Mouse (Mus musculus): Measurements from ENCODE around the gene Capn10. TPM values are rescaled to one million over a fixed set of nuclear protein-coding genes. Genes with fewer than 3 reads are reported as not detected.

Capn10 gene
- polyA plus RNA-seq, 1 experiment from 2014 or later = 36.0 TPM

GRCm38 (mm10) chr1:92935054-92935962, 1.1 kb downstream of the Capn10 start:
- Histone ChIP-seq H3K36me3 (ENCODE audit: control insufficient read depth, insufficient read depth, low read length) (peaks cover 7% of the 10 kb centered on the region; the same call in 1 of the 2 replicates), H3K4me1 (ENCODE audit: control insufficient read depth, insufficient read depth, low read length) (peaks cover 13% of the 10 kb centered on the region), H3K4me2 (ENCODE audit: low read depth, low read length) (peak overlapping the region; percentile 95), H3K4me3 (replicated peaks; ENCODE audit: low read length) (peak overlapping the region; percentile 85), H3K27me3 (ENCODE audit: control insufficient read depth, insufficient read depth, low read length) (no peaks in the 10 kb centered on the region), H3K9ac (ENCODE audit: low read length) (peak overlapping the region; percentile 87), H3K27ac (ENCODE audit: low read length) (peak overlapping the region; percentile 99), H3K9me3 (replicated peaks; ENCODE audit: control insufficient read depth, low read length) (no peaks in the 10 kb centered on the region)
- 13% methylated on average over 10 of the region's 10 CpGs for WGBS
- ATAC-seq (ENCODE audit: insufficient read depth, low FRiP score) = no peak

DNA sequence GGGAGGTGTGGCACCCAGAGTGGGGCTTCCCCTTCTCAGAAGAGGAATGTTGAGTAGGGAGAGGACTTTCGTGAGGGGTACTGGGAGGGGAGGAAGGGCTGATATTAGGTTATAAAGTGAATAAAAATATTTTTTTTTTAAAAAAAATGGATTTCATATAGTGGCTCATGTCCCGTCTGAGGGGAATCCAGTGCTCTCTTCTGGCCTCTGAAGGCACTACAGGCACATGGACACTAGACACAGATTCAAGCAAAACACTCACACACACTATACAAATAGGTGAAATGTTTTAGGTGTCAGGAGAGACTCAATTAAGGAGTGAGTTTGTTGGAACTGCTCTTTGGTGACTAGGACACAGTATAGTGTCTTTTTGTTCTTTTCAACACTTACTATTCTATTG, 1.8 kb downstream of the Capn10 start:
- Histone ChIP-seq H3K27ac (ENCODE audit: low read length) (no peak overlapping the region), H3K9ac (ENCODE audit: low read length) (0 out of 2 replicates have a peak overlapping the region, but pooled peaks have one; percentile 43), H3K4me2 (ENCODE audit: low read depth, low read length) (peak overlapping the region; percentile 95), H3K27me3 (ENCODE audit: control insufficient read depth, insufficient read depth, low read length) (no peaks in the 10 kb centered on the region), H3K9me3 (replicated peaks; ENCODE audit: control insufficient read depth, low read length) (no peaks in the 10 kb centered on the region), H3K4me1 (ENCODE audit: control insufficient read depth, insufficient read depth, low read length) (peaks cover 13% of the 10 kb centered on the region), H3K4me3 (replicated peaks; ENCODE audit: low read length) (peak overlapping the region; percentile 85), H3K36me3 (ENCODE audit: control insufficient read depth, insufficient read depth, low read length) (peaks cover 11% of the 10 kb centered on the region; the same call in 1 of the 2 replicates)
- no peak for ATAC-seq (ENCODE audit: insufficient read depth, low FRiP score)
- 43% methylated on average over 2 of the region's 2 CpGs for WGBS

DNA sequence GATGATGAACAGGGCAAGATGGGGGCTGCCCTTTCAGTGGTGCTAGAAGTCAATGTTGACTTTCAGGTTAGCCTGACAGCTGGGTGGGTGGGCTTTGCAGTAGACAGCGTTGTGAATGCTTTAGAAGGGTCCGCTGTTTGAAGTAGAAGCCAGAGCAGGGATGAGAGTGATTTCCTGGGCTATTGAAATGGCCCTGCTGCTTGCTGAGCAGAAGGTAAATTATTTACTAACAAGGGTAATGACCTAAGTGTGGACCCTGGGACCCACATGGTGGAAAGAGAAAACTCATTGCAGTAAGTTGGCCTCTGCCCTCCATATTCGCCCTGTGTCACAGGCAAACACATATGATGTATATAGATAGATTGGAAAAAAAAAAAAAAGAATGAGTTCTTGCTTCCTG, 2.3 kb downstream of the Capn10 start:
- peak overlapping the region; percentile 23; the same call in 1 of the 2 replicates for H3K9ac ChIP-seq (ENCODE audit: low read length)
- no peak overlapping the region for H3K4me3 ChIP-seq (replicated peaks; ENCODE audit: low read length)
- peak overlapping the region; percentile 95; the same call in 1 of the 2 replicates for H3K4me2 ChIP-seq (ENCODE audit: low read depth, low read length)
- H3K27ac ChIP-seq (ENCODE audit: low read length) = no peak overlapping the region
- no peaks in the 10 kb centered on the region for H3K27me3 ChIP-seq (ENCODE audit: control insufficient read depth, insufficient read depth, low read length)
- H3K4me1 ChIP-seq (ENCODE audit: control insufficient read depth, insufficient read depth, low read length) = peaks cover 13% of the 10 kb centered on the region
- no peak for ATAC-seq (ENCODE audit: insufficient read depth, low FRiP score)
- no peaks in the 10 kb centered on the region for H3K9me3 ChIP-seq (replicated peaks; ENCODE audit: control insufficient read depth, low read length)
- WGBS = 62% methylated on average over 3 of the region's 3 CpGs
- peaks cover 13% of the 10 kb centered on the region; the same call in 1 of the 2 replicates for H3K36me3 ChIP-seq (ENCODE audit: control insufficient read depth, insufficient read depth, low read length)

- Histone ChIP-seq H3K36me3 (ENCODE audit: control insufficient read depth, insufficient read depth, low read length) (peaks cover 14% of the 10 kb centered on the region; the same call in 1 of the 2 replicates), H3K27me3 (ENCODE audit: control insufficient read depth, insufficient read depth, low read length) (no peaks in the 10 kb centered on the region), H3K4me3 (replicated peaks; ENCODE audit: low read length) (no peak overlapping the region), H3K4me2 (ENCODE audit: low read depth, low read length) (no peak overlapping the region), H3K27ac (ENCODE audit: low read length) (peak overlapping the region; percentile 62; the same call in 1 of the 2 replicates), H3K9me3 (replicated peaks; ENCODE audit: control insufficient read depth, low read length) (no peaks in the 10 kb centered on the region), H3K9ac (ENCODE audit: low read length) (no peak overlapping the region), H3K4me1 (ENCODE audit: control insufficient read depth, insufficient read depth, low read length) (peaks cover 13% of the 10 kb centered on the region)
- 74% methylated on average over 3 of the region's 3 CpGs for WGBS
- ATAC-seq (ENCODE audit: insufficient read depth, low FRiP score) = 0 out of 2 replicates have a peak, but pooled peaks have one; percentile 6
These were observed 3.6 kb downstream of the Capn10 start for GRCm38 (mm10) chr1:92937797-92938196.

GRCm38 (mm10) chr1:92939746-92940145, 5.6 kb downstream of the Capn10 start:
- Histone ChIP-seq H3K9me3 (replicated peaks; ENCODE audit: control insufficient read depth, low read length) (no peaks in the 10 kb centered on the region), H3K9ac (ENCODE audit: low read length) (no peak overlapping the region), H3K4me1 (ENCODE audit: control insufficient read depth, insufficient read depth, low read length) (peaks cover 13% of the 10 kb centered on the region), H3K27ac (ENCODE audit: low read length) (no peak overlapping the region), H3K27me3 (ENCODE audit: control insufficient read depth, insufficient read depth, low read length) (no peaks in the 10 kb centered on the region), H3K36me3 (ENCODE audit: control insufficient read depth, insufficient read depth, low read length) (peaks cover 16% of the 10 kb centered on the region), H3K4me3 (replicated peaks; ENCODE audit: low read length) (no peak overlapping the region), H3K4me2 (ENCODE audit: low read depth, low read length) (no peak overlapping the region)
- ATAC-seq (ENCODE audit: insufficient read depth, low FRiP score) = no peak
- 92% methylated on average over 4 of the region's 4 CpGs for WGBS

GRCm38 (mm10) chr1:92943219-92943989, 9.2 kb downstream of the Capn10 start:
- Histone ChIP-seq H3K9me3 (replicated peaks; ENCODE audit: control insufficient read depth, low read length) (no peaks in the 10 kb centered on the region), H3K27me3 (ENCODE audit: control insufficient read depth, insufficient read depth, low read length) (no peaks in the 10 kb centered on the region), H3K4me1 (ENCODE audit: control insufficient read depth, insufficient read depth, low read length) (no peaks in the 10 kb centered on the region), H3K27ac (ENCODE audit: low read length) (no peak overlapping the region), H3K36me3 (ENCODE audit: control insufficient read depth, insufficient read depth, low read length) (peaks cover 19% of the 10 kb centered on the region), H3K4me3 (replicated peaks; ENCODE audit: low read length) (no peak overlapping the region), H3K9ac (ENCODE audit: low read length) (no peak overlapping the region), H3K4me2 (ENCODE audit: low read depth, low read length) (no peak overlapping the region)
- WGBS = 91% methylated on average over 19 of the region's 19 CpGs
- ATAC-seq (ENCODE audit: insufficient read depth, low FRiP score) = no peak

GRCm38 (mm10) chr1:92947966-92948365, 13.8 kb downstream of the Capn10 start:
- no peaks in the 10 kb centered on the region for H3K4me1 ChIP-seq (ENCODE audit: control insufficient read depth, insufficient read depth, low read length)
- ATAC-seq (ENCODE audit: insufficient read depth, low FRiP score) = no peak
- H3K36me3 ChIP-seq (ENCODE audit: control insufficient read depth, insufficient read depth, low read length) = peaks cover 8% of the 10 kb centered on the region; the same call in 1 of the 2 replicates
- H3K4me3 ChIP-seq (replicated peaks; ENCODE audit: low read length) = no peak overlapping the region
- WGBS = 95% methylated on average over 3 of the region's 3 CpGs
- no peak overlapping the region for H3K27ac ChIP-seq (ENCODE audit: low read length)
- H3K9ac ChIP-seq (ENCODE audit: low read length) = no peak overlapping the region
- H3K9me3 ChIP-seq (replicated peaks; ENCODE audit: control insufficient read depth, low read length) = no peaks in the 10 kb centered on the region
- H3K4me2 ChIP-seq (ENCODE audit: low read depth, low read length) = no peak overlapping the region
- H3K27me3 ChIP-seq (ENCODE audit: control insufficient read depth, insufficient read depth, low read length) = no peaks in the 10 kb centered on the region

GRCm38 (mm10) chr1:92949426-92949825, 15.2 kb downstream of the Capn10 start:
- Histone ChIP-seq H3K27ac (ENCODE audit: low read length) (peak overlapping the region; percentile 90; the same call in 1 of the 2 replicates), H3K9me3 (replicated peaks; ENCODE audit: control insufficient read depth, low read length) (no peaks in the 10 kb centered on the region), H3K27me3 (ENCODE audit: control insufficient read depth, insufficient read depth, low read length) (no peaks in the 10 kb centered on the region), H3K4me2 (ENCODE audit: low read depth, low read length) (peak overlapping the region; percentile 41), H3K9ac (ENCODE audit: low read length) (peak overlapping the region; percentile 4; the same call in 1 of the 2 replicates), H3K4me1 (ENCODE audit: control insufficient read depth, insufficient read depth, low read length) (no peaks in the 10 kb centered on the region), H3K36me3 (ENCODE audit: control insufficient read depth, insufficient read depth, low read length) (peaks cover 8% of the 10 kb centered on the region; the same call in 1 of the 2 replicates), H3K4me3 (replicated peaks; ENCODE audit: low read length) (peak overlapping the region; percentile 41)
- WGBS = 53% methylated on average over 6 of the region's 6 CpGs
- no peak for ATAC-seq (ENCODE audit: insufficient read depth, low FRiP score)
